Mouse (Mus musculus) lung, postnatal 0 days (tissue): ENCODE measurements around the gene Ptprg. TPM values are rescaled to one million over a fixed set of nuclear protein-coding genes. Genes with fewer than 3 reads are reported as not detected.

Experiments
- ATAC-seq: fragments of 200-750 bp; cut with Nextera tagmentation; 2 replicates; pipeline ENCODE4 v1.8.0; 2017; ENCODE audit warnings: moderate library complexity
- DNase-seq: peaks from one replicate; pipeline ENCODE4 v3.0.0-alpha.2; 2016; ENCODE audit warnings: low spot score
- H3K27ac ChIP-seq: fragments of 300-500 bp; sonication (generic); 2 replicates; pipeline ENCODE4 v1.5.1; 2014; ENCODE audit warnings: antibody characterized with exemption, mild to moderate bottlenecking, low read length, mixed read lengths
- H3K27me3 ChIP-seq: fragments of 300-500 bp; sonication (generic); replicated peaks from 2 replicates; pipeline ENCODE4 v1.6.1; 2014; ENCODE audit warnings: low read length, mixed read lengths; ENCODE audit not compliant: insufficient read depth
- H3K36me3 ChIP-seq: fragments of 300-500 bp; sonication (generic); 2 replicates; pipeline ENCODE4 v1.6.1; 2014; ENCODE audit warnings: low read length, mixed read lengths; ENCODE audit not compliant: insufficient read depth
- H3K4me1 ChIP-seq: fragments of 300-500 bp; sonication (generic); 2 replicates; pipeline ENCODE4 v1.6.1; 2014; ENCODE audit warnings: antibody characterized with exemption, low read depth, low read length, mixed read lengths; ENCODE audit not compliant: insufficient read depth
- H3K4me2 ChIP-seq: fragments of 300-500 bp; sonication (generic); replicated peaks from 2 replicates; pipeline ENCODE4 v1.6.1; 2014; ENCODE audit warnings: low read depth, mild to moderate bottlenecking, low read length, moderate library complexity, mixed read lengths
- H3K4me3 ChIP-seq: fragments of 300-500 bp; sonication (generic); 2 replicates; pipeline ENCODE4 v1.5.1; 2014; ENCODE audit warnings: low read depth, low read length
- H3K9ac ChIP-seq: fragments of 300-500 bp; sonication (generic); replicated peaks from 2 replicates; pipeline ENCODE4 v1.6.1; 2014; ENCODE audit warnings: low read depth, mild to moderate bottlenecking
- H3K9me3 ChIP-seq: fragments of 300-500 bp; sonication (generic); 2 replicates; pipeline ENCODE4 v1.6.1; 2016; ENCODE audit warnings: low read length, mixed read lengths
- CTCF ChIP-seq: IDR thresholded peaks from 2 replicates; pipeline ENCODE4 v1.5.1; 2016; ENCODE audit warnings: antibody characterized with exemption, mild to moderate bottlenecking
- EP300 ChIP-seq: IDR thresholded peaks from 2 replicates; pipeline ENCODE4 v1.6.1; 2016; ENCODE audit warnings: antibody characterized with exemption, mild to moderate bottlenecking, control low read depth
- WGBS: fragments of 180-500 bp; shearing (Covaris S2); extraction: QIAGEN DNeasy Blood & Tissue Kit; methylation state at CpG from one replicate; pipeline ENCODE4 v1.1.7; 2014; 5-methylcytosine and 5-hydroxymethylcytosine counted together
- polyA plus RNA-seq: library from polyadenylated mRNA; unstranded; fragments of >200 nt; fragmentation: Nextera tagmentation; extraction: Ambion mirVana; gene quantifications from 2 replicates; pipeline ENCODE4 v1.2.1, GENCODE M21; 2015

Gene Ptprg
- polyA plus RNA-seq, 1 experiment from 2014 or later, result 19.4 TPM

DNA sequence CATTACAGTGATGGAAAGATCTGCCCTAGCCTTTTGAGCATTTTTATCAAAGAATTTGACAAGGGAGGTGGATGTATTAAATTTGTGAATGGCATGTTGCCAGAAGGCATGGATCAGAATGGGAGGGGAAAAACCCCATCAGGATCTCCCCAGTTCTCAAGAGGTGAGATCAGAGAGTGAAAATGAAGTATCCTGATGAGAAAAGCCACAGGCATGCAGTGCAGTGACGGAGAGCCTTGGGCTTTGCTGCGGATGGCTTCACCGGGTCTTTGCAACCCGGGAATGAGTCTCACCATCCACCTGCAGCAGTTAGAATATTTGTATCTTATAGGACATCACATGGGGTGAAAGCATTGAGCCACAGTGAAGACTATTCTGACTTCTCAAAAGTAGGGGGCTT, 385.6 kb downstream of the Ptprg start:
- no peak for ATAC-seq
- Histone ChIP-seq H3K36me3 (no peaks in the 10 kb centered on the region), H3K9me3 (no peaks in the 10 kb centered on the region), H3K4me2 (no peak overlapping the region), H3K27ac (no peak overlapping the region), H3K9ac (no peak overlapping the region), H3K4me1 (no peaks in the 10 kb centered on the region), H3K27me3 (no peaks in the 10 kb centered on the region), H3K4me3 (no peak overlapping the region)
- WGBS, result 81% methylated on average over 4 of the region's 4 CpGs
- TF ChIP-seq EP300 (no peak), CTCF (no peak)
- DNase-seq, result no peak

GRCm38 (mm10) chr14:11941989-11942514, 388.7 kb downstream of the Ptprg start:
- Histone ChIP-seq H3K36me3 (no peaks in the 10 kb centered on the region), H3K9ac (no peak overlapping the region), H3K4me3 (no peak overlapping the region), H3K27ac (no peak overlapping the region), H3K4me1 (no peaks in the 10 kb centered on the region), H3K9me3 (no peaks in the 10 kb centered on the region), H3K4me2 (no peak overlapping the region), H3K27me3 (no peaks in the 10 kb centered on the region)
- WGBS, result 70% methylated on average over 5 of the region's 5 CpGs
- ATAC-seq, result no peak
- no peak for DNase-seq
- TF ChIP-seq EP300, result no peak
- TF ChIP-seq CTCF, result no peak

- no peak overlapping the region for H3K27ac ChIP-seq
- H3K4me1 ChIP-seq, result no peaks in the 10 kb centered on the region
- H3K4me3 ChIP-seq, result no peak overlapping the region
- no peak overlapping the region for H3K9ac ChIP-seq
- H3K9me3 ChIP-seq, result no peaks in the 10 kb centered on the region
- ATAC-seq (no peak), DNase-seq (no peak)
- H3K4me2 ChIP-seq, result no peak overlapping the region
- H3K36me3 ChIP-seq, result no peaks in the 10 kb centered on the region
- WGBS, result 90% methylated on average over 6 of the region's 6 CpGs
- no peaks in the 10 kb centered on the region for H3K27me3 ChIP-seq
- TF ChIP-seq EP300 (no peak), CTCF (no peak)
Observed at GRCm38 (mm10) chr14:11950379-11950778, 397.0 kb downstream of the Ptprg start.

DNA sequence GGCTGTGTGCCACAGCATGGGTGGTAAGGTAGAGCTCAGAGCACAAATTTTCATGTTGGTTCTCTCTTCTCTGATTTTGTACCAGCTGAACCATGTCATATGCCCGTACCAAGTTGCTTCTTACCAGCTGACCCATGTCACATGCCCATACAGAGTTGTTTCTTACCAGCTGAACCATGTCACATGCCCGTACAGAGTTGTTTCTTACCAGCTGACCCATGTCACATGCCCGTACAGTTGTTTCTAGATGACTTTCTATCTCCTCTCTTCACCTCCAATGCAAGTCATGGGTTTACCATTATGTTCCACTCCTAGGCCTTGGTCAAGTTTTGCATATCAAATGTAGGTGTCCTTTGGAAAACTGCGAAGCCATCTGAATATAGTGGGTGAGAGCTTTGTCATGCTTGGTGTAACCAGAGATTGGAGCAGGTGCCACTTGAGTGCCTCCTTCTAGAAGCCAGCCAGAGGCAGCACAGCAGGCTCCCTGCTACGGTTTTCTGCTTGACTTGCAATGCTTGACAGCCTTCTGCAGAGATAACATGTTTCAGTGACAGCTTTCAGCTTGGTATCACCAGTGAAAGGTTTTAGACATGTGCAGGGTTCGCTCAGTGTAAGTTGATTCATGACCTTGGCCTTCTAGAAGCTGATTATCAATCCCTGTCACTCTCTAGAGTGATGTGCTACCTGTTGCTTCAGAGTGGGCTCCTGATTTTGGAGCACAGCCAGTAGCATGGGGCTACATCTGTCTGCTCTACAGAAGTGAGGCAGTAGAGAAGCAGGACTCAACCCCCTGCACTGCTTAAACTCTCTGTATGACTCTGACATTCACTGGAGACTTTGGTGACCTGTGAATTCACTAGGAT, 401.9 kb downstream of the Ptprg start:
- Histone ChIP-seq H3K9me3 (no peaks in the 10 kb centered on the region), H3K36me3 (no peaks in the 10 kb centered on the region), H3K9ac (no peak overlapping the region), H3K27me3 (no peaks in the 10 kb centered on the region), H3K4me1 (no peaks in the 10 kb centered on the region), H3K4me3 (no peak overlapping the region), H3K27ac (no peak overlapping the region), H3K4me2 (no peak overlapping the region)
- ATAC-seq (no peak), DNase-seq (no peak)
- WGBS, result 77% methylated on average over 6 of the region's 6 CpGs
- TF ChIP-seq CTCF (no peak), EP300 (no peak)

- TF ChIP-seq EP300, result no peak
- Histone ChIP-seq H3K36me3 (no peaks in the 10 kb centered on the region), H3K9ac (no peak overlapping the region), H3K27me3 (no peaks in the 10 kb centered on the region), H3K27ac (no peak overlapping the region), H3K4me3 (no peak overlapping the region), H3K9me3 (no peaks in the 10 kb centered on the region), H3K4me1 (no peaks in the 10 kb centered on the region), H3K4me2 (no peak overlapping the region)
- ATAC-seq (no peak), DNase-seq (no peak)
- WGBS, result 82% methylated on average over 15 of the region's 15 CpGs
Observed at GRCm38 (mm10) chr14:11960269-11961121, 407.2 kb downstream of the Ptprg start.

DNA sequence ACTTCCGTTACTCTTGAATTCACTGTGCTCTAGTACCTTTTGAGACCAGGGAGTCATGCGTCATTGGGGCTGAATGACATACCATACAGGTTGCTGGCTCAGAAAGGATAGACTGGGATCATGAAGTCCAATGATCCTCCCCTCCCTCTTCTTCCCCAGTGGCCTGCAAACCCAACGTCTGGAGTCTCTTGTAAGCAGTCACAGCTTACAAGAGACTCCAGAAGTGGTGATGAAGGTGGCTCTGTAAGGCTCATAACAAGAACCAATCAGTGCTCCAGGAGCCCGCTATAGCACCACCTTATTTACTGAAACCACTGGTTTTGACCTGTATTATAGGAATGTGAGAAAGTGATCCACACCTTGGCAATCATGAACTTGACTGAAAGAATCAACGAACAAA, 408.8 kb downstream of the Ptprg start:
- Histone ChIP-seq H3K4me3 (no peak overlapping the region), H3K27ac (no peak overlapping the region), H3K4me1 (no peaks in the 10 kb centered on the region), H3K4me2 (no peak overlapping the region), H3K9ac (no peak overlapping the region), H3K27me3 (no peaks in the 10 kb centered on the region), H3K9me3 (no peaks in the 10 kb centered on the region), H3K36me3 (no peaks in the 10 kb centered on the region)
- TF ChIP-seq EP300 (no peak), CTCF (no peak)
- ATAC-seq (no peak), DNase-seq (no peak)
- 86% methylated on average over 5 of the region's 5 CpGs for WGBS
